Mouse (Mus musculus) embryonic fibroblast, embryonic 13.5 days (primary cell): ENCODE data around the gene Nle1.

Experiments used
- CTCF ChIP-seq: IDR thresholded peaks from 2 replicates; pipeline ENCODE4 v1.5.1; 2011; ENCODE audit warnings: mild to moderate bottlenecking, control low read depth, low read length, moderate library complexity, borderline replicate concordance; ENCODE audit not compliant: insufficient read depth
- POLR2A ChIP-seq: IDR thresholded peaks from 2 replicates; pipeline ENCODE4 v1.6.1; 2011; ENCODE audit warnings: low read depth, mild to moderate bottlenecking, control low read depth, low read length, moderate library complexity

- TF ChIP-seq CTCF, result no peak
- TF ChIP-seq POLR2A, result no peak
Observed at GRCm38 (mm10) chr11:82874924-82875323, 33.3 kb downstream of the Nle1 start.
